Mouse (Mus musculus): ENCODE measurements around the gene Endod1. TPM values are rescaled to one million over a fixed set of nuclear protein-coding genes. Genes with fewer than 3 reads are reported as not detected.

Gene Endod1
- polyA plus RNA-seq, 1 experiment, result 62.3 TPM

GRCm38 (mm10) chr9:14342041-14342668, 39.2 kb downstream of the Endod1 start:
- DNase-seq, result peak; percentile 86
- no peak for TF ChIP-seq CTCF (IDR thresholded peaks at IDR 0.05; ENCODE audit: borderline replicate concordance, control insufficient read depth, extremely low read depth, insufficient read depth, low read length, poor library complexity)
- TF ChIP-seq POLR2A (IDR thresholded peaks at IDR 0.05; ENCODE audit: control insufficient read depth, extremely low read depth, insufficient read depth, low read length, poor library complexity), result no peak
- WGBS, result 66% methylated on average over 4 of the region's 4 CpGs
- 0 out of 2 replicates have a peak, but pooled peaks cover 4% of the 10 kb centered on the region for H3K4me1 ChIP-seq (replicated peaks; ENCODE audit: control insufficient read depth, insufficient read depth, low read length)
- no peaks in the 10 kb centered on the region for H3K27me3 ChIP-seq (ENCODE audit: control insufficient read depth, insufficient read depth, low read length)
- no peak overlapping the region for H3K27ac ChIP-seq (ENCODE audit: control insufficient read depth, insufficient read depth, low read length)
- no peaks in the 10 kb centered on the region for H3K36me3 ChIP-seq (ENCODE audit: control insufficient read depth, insufficient read depth, low read length)
- H3K4me3 ChIP-seq (ENCODE audit: control insufficient read depth, insufficient read depth, low read length), result no peak overlapping the region

GRCm38 (mm10) chr9:14338701-14339100, 42.6 kb downstream of the Endod1 start:
- DNase-seq, result no peak
- H3K27me3 ChIP-seq (ENCODE audit: control insufficient read depth, insufficient read depth, low read length), result no peaks in the 10 kb centered on the region
- 85% methylated on average over 3 of the region's 3 CpGs for WGBS
- H3K4me3 ChIP-seq (ENCODE audit: control insufficient read depth, insufficient read depth, low read length), result no peak overlapping the region
- H3K36me3 ChIP-seq (ENCODE audit: control insufficient read depth, insufficient read depth, low read length), result no peaks in the 10 kb centered on the region
- H3K27ac ChIP-seq (ENCODE audit: control insufficient read depth, insufficient read depth, low read length), result no peak overlapping the region
- TF ChIP-seq CTCF (IDR thresholded peaks at IDR 0.05; ENCODE audit: borderline replicate concordance, control insufficient read depth, extremely low read depth, insufficient read depth, low read length, poor library complexity) (no peak), POLR2A (IDR thresholded peaks at IDR 0.05; ENCODE audit: control insufficient read depth, extremely low read depth, insufficient read depth, low read length, poor library complexity) (no peak)
- H3K4me1 ChIP-seq (replicated peaks; ENCODE audit: control insufficient read depth, insufficient read depth, low read length), result 0 out of 2 replicates have a peak, but pooled peaks cover 4% of the 10 kb centered on the region

GRCm38 (mm10) chr9:14336901-14337300, 44.4 kb downstream of the Endod1 start:
- 98% methylated on average over 3 of the region's 3 CpGs for WGBS
- Histone ChIP-seq H3K4me1 (replicated peaks; ENCODE audit: control insufficient read depth, insufficient read depth, low read length) (0 out of 2 replicates have a peak, but pooled peaks cover 4% of the 10 kb centered on the region), H3K27ac (ENCODE audit: control insufficient read depth, insufficient read depth, low read length) (no peak overlapping the region), H3K36me3 (ENCODE audit: control insufficient read depth, insufficient read depth, low read length) (no peaks in the 10 kb centered on the region), H3K4me3 (ENCODE audit: control insufficient read depth, insufficient read depth, low read length) (no peak overlapping the region), H3K27me3 (ENCODE audit: control insufficient read depth, insufficient read depth, low read length) (no peaks in the 10 kb centered on the region)
- DNase-seq, result no peak
- no peak for TF ChIP-seq CTCF (IDR thresholded peaks at IDR 0.05; ENCODE audit: borderline replicate concordance, control insufficient read depth, extremely low read depth, insufficient read depth, low read length, poor library complexity)
- TF ChIP-seq POLR2A (IDR thresholded peaks at IDR 0.05; ENCODE audit: control insufficient read depth, extremely low read depth, insufficient read depth, low read length, poor library complexity), result no peak

- no peaks in the 10 kb centered on the region for H3K36me3 ChIP-seq (ENCODE audit: control insufficient read depth, insufficient read depth, low read length)
- no peak for DNase-seq
- H3K4me3 ChIP-seq (ENCODE audit: control insufficient read depth, insufficient read depth, low read length), result no peak overlapping the region
- H3K4me1 ChIP-seq (replicated peaks; ENCODE audit: control insufficient read depth, insufficient read depth, low read length), result 0 out of 2 replicates have a peak, but pooled peaks cover 4% of the 10 kb centered on the region
- no peak for TF ChIP-seq CTCF (IDR thresholded peaks at IDR 0.05; ENCODE audit: borderline replicate concordance, control insufficient read depth, extremely low read depth, insufficient read depth, low read length, poor library complexity)
- TF ChIP-seq POLR2A (IDR thresholded peaks at IDR 0.05; ENCODE audit: control insufficient read depth, extremely low read depth, insufficient read depth, low read length, poor library complexity), result no peak
- no peaks in the 10 kb centered on the region for H3K27me3 ChIP-seq (ENCODE audit: control insufficient read depth, insufficient read depth, low read length)
- 94% methylated on average over 4 of the region's 4 CpGs for WGBS
- H3K27ac ChIP-seq (ENCODE audit: control insufficient read depth, insufficient read depth, low read length), result no peak overlapping the region
Observed at GRCm38 (mm10) chr9:14335829-14336228, 45.5 kb downstream of the Endod1 start.

GRCm38 (mm10) chr9:14316618-14317017, 64.7 kb downstream of the Endod1 start:
- Histone ChIP-seq H3K4me1 (replicated peaks; ENCODE audit: control insufficient read depth, insufficient read depth, low read length) (no peaks in the 10 kb centered on the region), H3K36me3 (ENCODE audit: control insufficient read depth, insufficient read depth, low read length) (peaks cover 33% of the 10 kb centered on the region), H3K27ac (ENCODE audit: control insufficient read depth, insufficient read depth, low read length) (no peak overlapping the region), H3K27me3 (ENCODE audit: control insufficient read depth, insufficient read depth, low read length) (no peaks in the 10 kb centered on the region), H3K4me3 (ENCODE audit: control insufficient read depth, insufficient read depth, low read length) (no peak overlapping the region)
- TF ChIP-seq CTCF (IDR thresholded peaks at IDR 0.05; ENCODE audit: borderline replicate concordance, control insufficient read depth, extremely low read depth, insufficient read depth, low read length, poor library complexity) (no peak), POLR2A (IDR thresholded peaks at IDR 0.05; ENCODE audit: control insufficient read depth, extremely low read depth, insufficient read depth, low read length, poor library complexity) (no peak)
- WGBS, result 97% methylated on average over 1 of the region's 1 CpGs
- DNase-seq, result no peak

GRCm38 (mm10) chr9:14314477-14314876, 66.8 kb downstream of the Endod1 start:
- no peak for DNase-seq
- Histone ChIP-seq H3K27me3 (ENCODE audit: control insufficient read depth, insufficient read depth, low read length) (no peaks in the 10 kb centered on the region), H3K36me3 (ENCODE audit: control insufficient read depth, insufficient read depth, low read length) (peaks cover 38% of the 10 kb centered on the region), H3K27ac (ENCODE audit: control insufficient read depth, insufficient read depth, low read length) (no peak overlapping the region), H3K4me1 (replicated peaks; ENCODE audit: control insufficient read depth, insufficient read depth, low read length) (no peaks in the 10 kb centered on the region), H3K4me3 (ENCODE audit: control insufficient read depth, insufficient read depth, low read length) (no peak overlapping the region)
- TF ChIP-seq CTCF (IDR thresholded peaks at IDR 0.05; ENCODE audit: borderline replicate concordance, control insufficient read depth, extremely low read depth, insufficient read depth, low read length, poor library complexity) (no peak), POLR2A (IDR thresholded peaks at IDR 0.05; ENCODE audit: control insufficient read depth, extremely low read depth, insufficient read depth, low read length, poor library complexity) (no peak)
- WGBS, result 95% methylated on average over 7 of the region's 7 CpGs
